Mouse (Mus musculus) ES-Bruce4 (cell line): ENCODE results near the gene Abcb8.

Experiments used
- CTCF ChIP-seq: IDR thresholded peaks from one replicate; pipeline ENCODE4 v1.8.1; 2011; ENCODE audit warnings: low read depth, low read length
- POLR2A ChIP-seq: IDR thresholded peaks from one replicate; pipeline ENCODE4 v1.8.1; 2011; ENCODE audit warnings: low read length; ENCODE audit not compliant: insufficient read depth

DNA sequence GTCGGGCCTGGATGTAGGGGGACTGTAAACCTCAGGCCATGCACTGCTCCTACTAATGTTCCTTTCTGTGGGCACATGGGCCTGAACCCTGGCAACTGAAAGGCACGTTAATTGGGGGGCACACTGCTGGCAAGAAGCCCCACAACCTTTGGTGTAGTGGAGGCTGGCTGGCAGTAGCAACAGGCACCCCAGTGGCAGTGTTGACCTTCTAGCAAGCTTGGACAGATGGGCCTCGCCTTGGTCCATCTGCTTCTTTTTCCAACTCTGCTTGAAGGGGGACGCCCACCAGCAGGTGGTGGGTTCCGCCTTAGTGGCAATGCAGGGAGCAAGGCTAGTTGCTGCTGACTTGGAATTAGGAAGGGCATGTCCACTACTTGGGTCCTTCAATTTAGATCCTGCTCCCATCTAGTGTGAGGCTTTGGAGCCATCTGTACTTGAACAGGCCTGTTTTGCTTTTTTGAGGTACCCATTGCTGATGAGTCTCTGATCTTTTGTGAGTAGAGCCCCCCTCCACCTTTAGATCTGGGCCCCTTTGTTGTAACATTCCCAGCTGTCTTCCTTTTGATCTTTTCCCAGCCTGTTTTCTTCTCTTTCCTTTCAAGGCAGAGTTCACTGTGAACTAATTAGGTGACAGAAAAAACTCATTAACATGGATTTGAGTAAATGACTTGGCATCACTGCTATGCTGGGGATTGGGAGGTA is 60.0 kb downstream of the Abcb8 start:
- no peak for TF ChIP-seq POLR2A
- TF ChIP-seq CTCF = no peak
